Mouse (Mus musculus) kidney, adult 2 months (tissue): ENCODE measurements around the gene Mrpl42.

Experiments used
- CTCF ChIP-seq: fragments of 200-500 bp; conservative IDR thresholded peaks from 2 replicates; pipeline ENCODE4 v1.5.1; 2011; ENCODE audit warnings: low read depth, mild to moderate bottlenecking, control low read depth, low read length, moderate library complexity, mixed read lengths; ENCODE audit not compliant: insufficient read depth, insufficient read length
- POLR2A ChIP-seq: fragments of 200-500 bp; IDR thresholded peaks from one replicate; pipeline ENCODE4 v1.6.1; 2011; ENCODE audit warnings: low read depth, low read length, control low read depth

- TF ChIP-seq CTCF: no peak
- TF ChIP-seq POLR2A: no peak
Observed at GRCm38 (mm10) chr10:95544651-95545050, 42.9 kb upstream of the Mrpl42 start.
